Mouse (Mus musculus): Measurements from ENCODE around the gene Ehd3.

GRCm38 (mm10) chr17:73837244-73837643, 33.3 kb downstream of the Ehd3 start:
- no peak for TF ChIP-seq CTCF (IDR thresholded peaks at IDR 0.05)
- no peak for TF ChIP-seq EP300 (IDR thresholded peaks at IDR 0.05; ENCODE audit: insufficient read depth, low read depth, low read length)
- no peak for TF ChIP-seq POLR2A (IDR thresholded peaks at IDR 0.05; ENCODE audit: insufficient read depth, low read depth, low read length)
